Mouse (Mus musculus): ENCODE measurements around the gene Foxn3. TPM values are rescaled to one million over a fixed set of nuclear protein-coding genes. Genes with fewer than 3 reads are reported as not detected.

The Foxn3 gene
- polyA plus RNA-seq, 1 experiment: 37.8 TPM

- Histone ChIP-seq H3K4me1 (ENCODE audit: control insufficient read depth, insufficient read depth, insufficient read length) (peaks cover 3% of the 10 kb centered on the region; the same call in 1 of the 2 replicates), H3K27ac (ENCODE audit: insufficient read depth, low read length) (no peak overlapping the region), H3K4me3 (ENCODE audit: extremely low read depth, insufficient read depth, insufficient read length) (no peak overlapping the region), H3K36me3 (ENCODE audit: control insufficient read depth, insufficient read depth, low read length) (0 out of 2 replicates have a peak, but pooled peaks cover 1% of the 10 kb centered on the region), H3K27me3 (ENCODE audit: control insufficient read depth, insufficient read depth, low read length) (no peaks in the 10 kb centered on the region)
- 96% methylated on average over 4 of the region's 4 CpGs for WGBS
- TF ChIP-seq CTCF (IDR thresholded peaks at IDR 0.05; ENCODE audit: extremely low read depth, insufficient read depth, insufficient read length, insufficient replicate concordance): no peak
- TF ChIP-seq POLR2A (IDR thresholded peaks at IDR 0.05; ENCODE audit: low read depth, low read length): no peak
- DNase-seq (ENCODE audit: low read depth in 1 of 2, low spot score in 2 of 2): no peak
These were observed 61.2 kb downstream of the Foxn3 start for GRCm38 (mm10) chr12:99502225-99502624.

- no peak for TF ChIP-seq CTCF (IDR thresholded peaks at IDR 0.05; ENCODE audit: extremely low read depth, insufficient read depth, insufficient read length, insufficient replicate concordance)
- TF ChIP-seq POLR2A (IDR thresholded peaks at IDR 0.05; ENCODE audit: low read depth, low read length): no peak
- H3K36me3 ChIP-seq (ENCODE audit: control insufficient read depth, insufficient read depth, low read length): 0 out of 2 replicates have a peak, but pooled peaks cover 1% of the 10 kb centered on the region
- no peaks in the 10 kb centered on the region for H3K27me3 ChIP-seq (ENCODE audit: control insufficient read depth, insufficient read depth, low read length)
- H3K4me3 ChIP-seq (ENCODE audit: extremely low read depth, insufficient read depth, insufficient read length): no peak overlapping the region
- 88% methylated on average over 9 of the region's 9 CpGs for WGBS
- H3K27ac ChIP-seq (ENCODE audit: insufficient read depth, low read length): no peak overlapping the region
- H3K4me1 ChIP-seq (ENCODE audit: control insufficient read depth, insufficient read depth, insufficient read length): peaks cover 5% of the 10 kb centered on the region; the same call in 1 of the 2 replicates
- DNase-seq (ENCODE audit: low read depth in 1 of 2, low spot score in 2 of 2): no peak
These were observed 64.2 kb downstream of the Foxn3 start for GRCm38 (mm10) chr12:99498978-99499694.

- H3K4me3 ChIP-seq (ENCODE audit: extremely low read depth, insufficient read depth, insufficient read length): no peak overlapping the region
- peaks cover 5% of the 10 kb centered on the region; the same call in 1 of the 2 replicates for H3K4me1 ChIP-seq (ENCODE audit: control insufficient read depth, insufficient read depth, insufficient read length)
- no peaks in the 10 kb centered on the region for H3K27me3 ChIP-seq (ENCODE audit: control insufficient read depth, insufficient read depth, low read length)
- no peak for DNase-seq (ENCODE audit: low read depth in 1 of 2, low spot score in 2 of 2)
- no peak overlapping the region for H3K27ac ChIP-seq (ENCODE audit: insufficient read depth, low read length)
- TF ChIP-seq POLR2A (IDR thresholded peaks at IDR 0.05; ENCODE audit: low read depth, low read length) (no peak), CTCF (IDR thresholded peaks at IDR 0.05; ENCODE audit: extremely low read depth, insufficient read depth, insufficient read length, insufficient replicate concordance) (no peak)
- WGBS: 92% methylated on average over 18 of the region's 18 CpGs
- H3K36me3 ChIP-seq (ENCODE audit: control insufficient read depth, insufficient read depth, low read length): 0 out of 2 replicates have a peak, but pooled peaks cover 1% of the 10 kb centered on the region
These were observed 65.0 kb downstream of the Foxn3 start for GRCm38 (mm10) chr12:99498189-99498977.

- Histone ChIP-seq H3K36me3 (ENCODE audit: control insufficient read depth, insufficient read depth, low read length) (0 out of 2 replicates have a peak, but pooled peaks cover 1% of the 10 kb centered on the region), H3K27ac (ENCODE audit: insufficient read depth, low read length) (no peak overlapping the region), H3K4me3 (ENCODE audit: extremely low read depth, insufficient read depth, insufficient read length) (no peak overlapping the region), H3K27me3 (ENCODE audit: control insufficient read depth, insufficient read depth, low read length) (no peaks in the 10 kb centered on the region), H3K4me1 (ENCODE audit: control insufficient read depth, insufficient read depth, insufficient read length) (peaks cover 5% of the 10 kb centered on the region; the same call in 1 of the 2 replicates)
- DNase-seq (ENCODE audit: low read depth in 1 of 2, low spot score in 2 of 2): no peak
- WGBS: 64% methylated on average over 3 of the region's 3 CpGs
- TF ChIP-seq CTCF (IDR thresholded peaks at IDR 0.05; ENCODE audit: extremely low read depth, insufficient read depth, insufficient read length, insufficient replicate concordance): no peak
These were observed 66.4 kb downstream of the Foxn3 start for GRCm38 (mm10) chr12:99496945-99497344.

GRCm38 (mm10) chr12:99490216-99490615 is 73.2 kb downstream of the Foxn3 start:
- Histone ChIP-seq H3K4me3 (ENCODE audit: extremely low read depth, insufficient read depth, insufficient read length) (no peak overlapping the region), H3K4me1 (ENCODE audit: control insufficient read depth, insufficient read depth, insufficient read length) (no peaks in the 10 kb centered on the region), H3K27ac (ENCODE audit: insufficient read depth, low read length) (no peak overlapping the region), H3K36me3 (ENCODE audit: control insufficient read depth, insufficient read depth, low read length) (0 out of 2 replicates have a peak, but pooled peaks cover 1% of the 10 kb centered on the region), H3K27me3 (ENCODE audit: control insufficient read depth, insufficient read depth, low read length) (no peaks in the 10 kb centered on the region)
- WGBS: 95% methylated on average over 6 of the region's 6 CpGs
- no peak for TF ChIP-seq POLR2A (IDR thresholded peaks at IDR 0.05; ENCODE audit: low read depth, low read length)
- no peak for DNase-seq (ENCODE audit: low read depth in 1 of 2, low spot score in 2 of 2)

GRCm38 (mm10) chr12:99489001-99489592 is 74.3 kb downstream of the Foxn3 start:
- TF ChIP-seq POLR2A (IDR thresholded peaks at IDR 0.05; ENCODE audit: low read depth, low read length) (no peak), CTCF (IDR thresholded peaks at IDR 0.05; ENCODE audit: extremely low read depth, insufficient read depth, insufficient read length, insufficient replicate concordance) (no peak)
- Histone ChIP-seq H3K36me3 (ENCODE audit: control insufficient read depth, insufficient read depth, low read length) (0 out of 2 replicates have a peak, but pooled peaks cover 1% of the 10 kb centered on the region), H3K27me3 (ENCODE audit: control insufficient read depth, insufficient read depth, low read length) (no peaks in the 10 kb centered on the region), H3K4me1 (ENCODE audit: control insufficient read depth, insufficient read depth, insufficient read length) (no peaks in the 10 kb centered on the region), H3K27ac (ENCODE audit: insufficient read depth, low read length) (no peak overlapping the region), H3K4me3 (ENCODE audit: extremely low read depth, insufficient read depth, insufficient read length) (no peak overlapping the region)
- DNase-seq (ENCODE audit: low read depth in 1 of 2, low spot score in 2 of 2): no peak
- 83% methylated on average over 4 of the region's 4 CpGs for WGBS

Measured in spleen, adult 2 months (tissue).